Mouse (Mus musculus): ENCODE measurements around the gene Tmcc2. TPM values are rescaled to one million over a fixed set of nuclear protein-coding genes. Genes with fewer than 3 reads are reported as not detected.

Gene Tmcc2
- polyA plus RNA-seq (2014; fragmentation: Nextera tagmentation; extraction: Ambion mirVana) = 8.9 and 11.1 TPM in 2 replicates

DNA sequence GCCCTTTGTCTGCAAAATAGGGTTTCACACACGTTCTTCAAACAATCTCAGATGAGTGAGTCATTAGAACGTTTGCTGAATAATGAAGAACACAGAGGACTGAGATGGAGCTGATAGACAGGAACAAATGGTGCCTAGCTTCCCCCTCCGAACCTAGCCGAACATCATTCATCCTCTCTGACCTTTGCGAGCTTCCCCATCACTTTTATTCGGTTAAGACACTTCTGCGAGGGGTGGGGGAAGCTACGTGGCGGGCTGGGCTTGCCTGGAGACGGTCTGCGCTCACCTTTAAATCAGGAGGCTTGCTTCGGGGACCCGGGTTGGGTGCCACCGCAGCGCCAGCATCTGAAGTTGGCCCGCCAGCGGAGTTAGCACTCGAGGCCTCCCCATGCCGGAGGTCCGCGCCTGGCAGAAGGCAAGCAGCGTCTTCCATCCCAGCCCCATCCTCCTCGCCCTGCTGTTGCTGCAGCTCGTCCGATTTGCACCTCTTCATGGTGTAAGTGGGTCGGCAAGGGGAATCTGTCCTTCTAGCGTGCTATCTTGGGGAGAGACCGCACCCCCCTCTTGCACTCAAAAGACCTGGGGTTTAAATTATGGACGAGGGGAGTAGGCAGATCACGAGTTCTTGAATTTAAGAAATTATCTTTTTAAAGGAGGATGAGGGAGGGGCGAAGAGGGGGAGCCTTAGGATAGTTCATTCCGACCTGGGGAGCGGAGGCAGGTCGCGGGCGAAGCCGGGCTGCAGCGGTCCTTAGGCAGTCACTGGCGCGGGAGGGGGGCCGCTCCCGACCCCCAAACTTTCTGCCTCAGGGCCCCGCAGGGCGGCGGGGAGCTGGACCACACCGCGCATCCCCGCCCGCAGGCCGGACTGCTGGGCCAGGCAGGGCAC, at the start of gene Tmcc2:
Tmcc2 (minus strand) TSS at position 591 of the 889 bp plus-strand sequence.
- Histone ChIP-seq H3K9me3 (ENCODE audit: control insufficient read depth, low read length) (no peaks in the 10 kb centered on the region), H3K9ac (ENCODE audit: low read length) (peak within 1 kb of the TSS; percentile 95), H3K4me1 (ENCODE audit: control insufficient read depth, insufficient read depth, low read length) (peaks cover 41% of the 10 kb centered on the region), H3K36me3 (ENCODE audit: control insufficient read depth, insufficient read depth, low read length) (no peaks in the 10 kb centered on the region), H3K4me2 (peak within 1 kb of the TSS; percentile 89), H3K27me3 (ENCODE audit: control insufficient read depth, insufficient read depth, low read length) (no peaks in the 10 kb centered on the region), H3K4me3 (ENCODE audit: low read depth, low read length) (peak within 1 kb of the TSS; percentile 82), H3K27ac (ENCODE audit: low read depth, low read length) (peak within 1 kb of the TSS; percentile 83)
- ATAC-seq (ENCODE audit: low FRiP score) (peak; percentile 13; the same call in 1 of the 2 replicates), DNase-seq (ENCODE audit: low spot score, missing footprints) (peak; percentile 96)
- under 1% methylated on average over 44 of the region's 50 CpGs for WGBS

DNA sequence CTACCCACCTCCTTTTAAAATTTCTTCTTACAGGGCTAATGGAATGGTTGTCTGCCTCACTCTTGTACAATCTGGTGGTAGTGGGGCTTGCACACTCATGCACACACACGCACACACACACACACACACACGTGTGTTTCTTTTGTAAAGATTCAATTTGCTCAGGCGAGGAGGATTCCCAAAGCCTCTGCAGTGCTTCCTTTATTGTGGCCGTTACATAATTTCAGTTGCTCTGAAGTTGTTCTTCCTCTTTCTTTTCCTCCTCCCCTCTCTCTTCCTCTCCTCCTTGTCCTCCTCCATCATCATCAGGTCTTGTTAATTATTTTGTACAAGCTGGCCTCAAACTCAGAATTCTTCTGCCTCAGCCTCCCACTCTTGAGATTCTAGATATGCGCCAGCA, 46.3 kb upstream of the Tmcc2 start:
- no peak for DNase-seq (ENCODE audit: low spot score, missing footprints)
- Histone ChIP-seq H3K4me1 (ENCODE audit: control insufficient read depth, insufficient read depth, low read length) (no peaks in the 10 kb centered on the region), H3K9ac (ENCODE audit: low read length) (no peak overlapping the region), H3K9me3 (ENCODE audit: control insufficient read depth, low read length) (no peaks in the 10 kb centered on the region), H3K36me3 (ENCODE audit: control insufficient read depth, insufficient read depth, low read length) (0 out of 2 replicates have a peak, but pooled peaks cover 2% of the 10 kb centered on the region), H3K27ac (ENCODE audit: low read depth, low read length) (no peak overlapping the region), H3K4me3 (ENCODE audit: low read depth, low read length) (no peak overlapping the region), H3K4me2 (no peak overlapping the region), H3K27me3 (ENCODE audit: control insufficient read depth, insufficient read depth, low read length) (no peaks in the 10 kb centered on the region)
- ATAC-seq (ENCODE audit: low FRiP score) = no peak
- WGBS = 85% methylated on average over 5 of the region's 5 CpGs

DNA sequence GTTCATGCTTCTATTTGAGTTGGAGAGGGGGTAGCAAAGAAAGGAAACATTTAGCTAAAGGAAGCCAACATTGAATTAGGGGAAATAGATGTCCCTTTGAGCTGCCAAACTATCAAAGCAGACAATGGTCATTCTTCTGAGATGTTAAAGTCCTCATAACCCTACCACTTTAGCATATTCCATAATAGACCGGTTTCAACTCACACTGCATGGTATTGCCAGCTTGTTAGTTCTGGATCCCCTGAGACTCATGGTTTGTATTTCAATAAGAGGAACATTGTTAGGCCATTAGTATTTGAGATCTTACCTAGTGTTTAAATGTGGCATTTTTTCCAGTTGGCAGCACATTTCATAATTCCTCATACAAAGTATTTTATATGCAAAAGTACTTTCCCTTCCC, 45.9 kb upstream of the Tmcc2 start:
- no peak overlapping the region for H3K27ac ChIP-seq (ENCODE audit: low read depth, low read length)
- 87% methylated on average over 1 of the region's 1 CpGs for WGBS
- no peaks in the 10 kb centered on the region for H3K9me3 ChIP-seq (ENCODE audit: control insufficient read depth, low read length)
- H3K4me3 ChIP-seq (ENCODE audit: low read depth, low read length) = no peak overlapping the region
- H3K4me1 ChIP-seq (ENCODE audit: control insufficient read depth, insufficient read depth, low read length) = no peaks in the 10 kb centered on the region
- H3K36me3 ChIP-seq (ENCODE audit: control insufficient read depth, insufficient read depth, low read length) = 0 out of 2 replicates have a peak, but pooled peaks cover 2% of the 10 kb centered on the region
- no peak overlapping the region for H3K9ac ChIP-seq (ENCODE audit: low read length)
- no peak for DNase-seq (ENCODE audit: low spot score, missing footprints)
- H3K4me2 ChIP-seq = no peak overlapping the region
- no peaks in the 10 kb centered on the region for H3K27me3 ChIP-seq (ENCODE audit: control insufficient read depth, insufficient read depth, low read length)
- ATAC-seq (ENCODE audit: low FRiP score) = no peak

DNA sequence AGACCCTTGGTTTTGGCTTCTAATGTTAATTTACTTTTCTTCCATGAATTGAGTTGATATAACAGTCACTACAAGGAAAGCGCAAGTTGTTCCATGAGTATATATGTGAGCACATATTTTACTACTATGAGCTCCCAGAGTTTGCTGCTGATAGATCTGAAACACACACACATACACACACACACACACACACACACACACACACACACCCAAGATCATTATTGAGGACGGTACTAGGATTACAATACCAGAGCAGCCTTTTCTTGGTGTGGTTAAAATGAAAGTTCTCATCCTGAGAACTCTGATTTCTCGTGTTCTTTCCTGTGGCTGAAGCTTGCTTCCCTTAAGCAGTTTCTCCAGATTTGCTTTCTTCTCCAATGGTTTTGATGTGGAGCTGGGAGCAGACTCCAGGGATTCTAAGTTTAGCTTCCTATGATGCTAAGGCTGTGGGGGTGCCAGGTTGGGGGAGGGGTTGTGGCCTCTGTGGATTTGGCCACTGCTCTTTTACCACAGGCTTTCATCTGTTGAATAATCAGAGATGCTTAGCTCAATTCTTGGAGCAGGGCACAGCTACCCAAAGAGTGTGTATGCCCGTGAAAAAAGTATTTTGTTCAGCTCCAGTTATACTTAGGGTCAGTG, 45.4 kb upstream of the Tmcc2 start:
- 0 out of 2 replicates have a peak, but pooled peaks cover 2% of the 10 kb centered on the region for H3K36me3 ChIP-seq (ENCODE audit: control insufficient read depth, insufficient read depth, low read length)
- H3K27ac ChIP-seq (ENCODE audit: low read depth, low read length) = no peak overlapping the region
- no peak for DNase-seq (ENCODE audit: low spot score, missing footprints)
- no peak overlapping the region for H3K4me2 ChIP-seq
- no peaks in the 10 kb centered on the region for H3K4me1 ChIP-seq (ENCODE audit: control insufficient read depth, insufficient read depth, low read length)
- H3K4me3 ChIP-seq (ENCODE audit: low read depth, low read length) = no peak overlapping the region
- no peaks in the 10 kb centered on the region for H3K9me3 ChIP-seq (ENCODE audit: control insufficient read depth, low read length)
- no peak overlapping the region for H3K9ac ChIP-seq (ENCODE audit: low read length)
- WGBS = 72% methylated on average over 4 of the region's 4 CpGs
- ATAC-seq (ENCODE audit: low FRiP score) = no peak
- no peaks in the 10 kb centered on the region for H3K27me3 ChIP-seq (ENCODE audit: control insufficient read depth, insufficient read depth, low read length)

DNA sequence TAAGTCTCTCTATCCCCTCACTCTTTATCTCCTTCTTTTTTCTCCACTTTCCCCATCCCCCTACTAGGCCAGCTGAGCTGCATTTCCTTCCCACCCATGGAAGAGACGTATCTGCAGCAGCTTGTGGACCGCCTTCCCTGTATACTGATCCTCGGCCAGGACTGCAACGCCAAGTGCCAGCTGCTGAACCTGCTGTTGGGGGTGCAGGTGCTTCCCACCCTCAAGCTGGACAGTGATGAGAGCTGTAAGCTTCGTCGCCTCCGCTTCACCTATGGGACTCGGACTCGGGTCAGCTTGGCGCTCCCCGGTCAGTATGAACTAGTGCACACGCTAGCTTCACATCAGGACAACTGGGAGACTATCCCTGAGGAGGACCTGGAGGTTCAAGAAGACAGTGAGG, 43.0 kb upstream of the Tmcc2 start:
- Histone ChIP-seq H3K9ac (ENCODE audit: low read length) (no peak overlapping the region), H3K4me1 (ENCODE audit: control insufficient read depth, insufficient read depth, low read length) (no peaks in the 10 kb centered on the region), H3K4me2 (no peak overlapping the region), H3K27ac (ENCODE audit: low read depth, low read length) (no peak overlapping the region), H3K27me3 (ENCODE audit: control insufficient read depth, insufficient read depth, low read length) (no peaks in the 10 kb centered on the region), H3K9me3 (ENCODE audit: control insufficient read depth, low read length) (no peaks in the 10 kb centered on the region), H3K36me3 (ENCODE audit: control insufficient read depth, insufficient read depth, low read length) (no peaks in the 10 kb centered on the region), H3K4me3 (ENCODE audit: low read depth, low read length) (no peak overlapping the region)
- ATAC-seq (ENCODE audit: low FRiP score) = no peak
- WGBS = 94% methylated on average over 12 of the region's 12 CpGs
- no peak for DNase-seq (ENCODE audit: low spot score, missing footprints)

DNA sequence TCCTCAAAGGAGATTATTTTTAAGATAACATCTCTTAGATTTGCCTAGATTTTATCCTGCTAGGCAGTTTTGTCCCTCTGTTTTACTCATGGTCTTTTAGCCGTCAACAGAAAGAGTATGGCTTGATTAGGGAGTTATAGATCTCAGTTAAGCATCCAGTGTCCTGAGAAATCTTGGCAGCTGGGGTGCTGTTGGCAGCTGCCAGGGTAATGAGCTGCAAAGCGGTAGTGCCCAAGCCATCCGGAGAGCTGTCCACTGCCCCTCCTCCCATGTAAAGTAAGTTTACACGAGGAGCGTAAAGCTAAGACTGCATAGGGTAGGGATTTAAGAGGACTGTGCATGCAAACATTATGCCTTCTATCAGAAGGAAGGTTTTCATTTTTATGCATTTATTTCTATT, 42.3 kb upstream of the Tmcc2 start:
- Histone ChIP-seq H3K27me3 (ENCODE audit: control insufficient read depth, insufficient read depth, low read length) (no peaks in the 10 kb centered on the region), H3K36me3 (ENCODE audit: control insufficient read depth, insufficient read depth, low read length) (no peaks in the 10 kb centered on the region), H3K9ac (ENCODE audit: low read length) (no peak overlapping the region), H3K4me2 (no peak overlapping the region), H3K4me3 (ENCODE audit: low read depth, low read length) (no peak overlapping the region), H3K9me3 (ENCODE audit: control insufficient read depth, low read length) (no peaks in the 10 kb centered on the region), H3K4me1 (ENCODE audit: control insufficient read depth, insufficient read depth, low read length) (no peaks in the 10 kb centered on the region), H3K27ac (ENCODE audit: low read depth, low read length) (no peak overlapping the region)
- 89% methylated on average over 5 of the region's 5 CpGs for WGBS
- ATAC-seq (ENCODE audit: low FRiP score) (no peak), DNase-seq (ENCODE audit: low spot score, missing footprints) (no peak)

DNA sequence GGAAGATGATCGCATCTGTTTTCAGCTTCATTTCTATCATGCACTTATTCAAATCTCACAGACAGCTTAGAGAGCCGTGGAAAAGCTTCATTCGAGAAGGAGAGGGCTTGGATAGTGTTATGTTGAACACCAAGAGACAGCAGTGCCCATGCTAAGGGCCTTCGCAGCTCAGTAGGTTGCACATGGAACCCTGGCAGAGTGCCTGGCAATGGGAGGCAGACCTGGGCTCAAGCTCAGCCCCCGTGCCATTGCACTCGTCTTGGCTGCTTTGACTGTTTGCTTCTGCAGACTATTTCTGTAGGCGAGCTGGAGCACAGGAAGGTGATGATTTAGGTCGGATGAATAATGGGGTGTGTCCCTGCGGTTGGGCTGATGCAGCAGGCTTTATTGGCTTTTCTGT, 40.6 kb upstream of the Tmcc2 start:
- H3K4me1 ChIP-seq (ENCODE audit: control insufficient read depth, insufficient read depth, low read length) = no peaks in the 10 kb centered on the region
- WGBS = 92% methylated on average over 9 of the region's 9 CpGs
- H3K36me3 ChIP-seq (ENCODE audit: control insufficient read depth, insufficient read depth, low read length) = no peaks in the 10 kb centered on the region
- H3K9me3 ChIP-seq (ENCODE audit: control insufficient read depth, low read length) = no peaks in the 10 kb centered on the region
- no peak overlapping the region for H3K27ac ChIP-seq (ENCODE audit: low read depth, low read length)
- no peak overlapping the region for H3K4me2 ChIP-seq
- ATAC-seq (ENCODE audit: low FRiP score) (no peak), DNase-seq (ENCODE audit: low spot score, missing footprints) (no peak)
- H3K9ac ChIP-seq (ENCODE audit: low read length) = no peak overlapping the region
- H3K27me3 ChIP-seq (ENCODE audit: control insufficient read depth, insufficient read depth, low read length) = no peaks in the 10 kb centered on the region
- no peak overlapping the region for H3K4me3 ChIP-seq (ENCODE audit: low read depth, low read length)

DNA sequence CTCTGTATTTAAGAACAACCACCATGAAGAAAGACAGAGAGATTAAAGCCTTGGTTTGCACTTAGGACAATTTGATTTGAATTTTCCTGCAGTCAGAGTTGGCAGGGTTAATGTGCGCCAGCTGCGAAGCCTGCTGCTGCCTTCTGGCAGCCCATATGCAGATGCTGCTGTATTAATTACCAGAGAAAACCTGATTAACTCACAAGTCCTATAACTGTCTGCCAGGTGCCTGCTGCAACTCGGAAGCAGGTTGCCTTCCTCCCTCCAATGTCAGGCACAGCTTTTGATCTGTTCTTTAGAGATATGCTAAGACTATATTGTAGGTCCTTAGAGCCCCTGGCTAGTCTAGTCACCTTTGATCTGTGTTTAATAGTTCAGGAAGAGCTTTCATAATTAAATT, 39.7 kb upstream of the Tmcc2 start:
- no peaks in the 10 kb centered on the region for H3K4me1 ChIP-seq (ENCODE audit: control insufficient read depth, insufficient read depth, low read length)
- H3K27me3 ChIP-seq (ENCODE audit: control insufficient read depth, insufficient read depth, low read length) = no peaks in the 10 kb centered on the region
- no peak overlapping the region for H3K9ac ChIP-seq (ENCODE audit: low read length)
- no peak overlapping the region for H3K27ac ChIP-seq (ENCODE audit: low read depth, low read length)
- H3K4me2 ChIP-seq = no peak overlapping the region
- no peaks in the 10 kb centered on the region for H3K36me3 ChIP-seq (ENCODE audit: control insufficient read depth, insufficient read depth, low read length)
- ATAC-seq (ENCODE audit: low FRiP score) (no peak), DNase-seq (ENCODE audit: low spot score, missing footprints) (peak; percentile 61)
- no peaks in the 10 kb centered on the region for H3K9me3 ChIP-seq (ENCODE audit: control insufficient read depth, low read length)
- no peak overlapping the region for H3K4me3 ChIP-seq (ENCODE audit: low read depth, low read length)
- WGBS = 73% methylated on average over 3 of the region's 3 CpGs

DNA sequence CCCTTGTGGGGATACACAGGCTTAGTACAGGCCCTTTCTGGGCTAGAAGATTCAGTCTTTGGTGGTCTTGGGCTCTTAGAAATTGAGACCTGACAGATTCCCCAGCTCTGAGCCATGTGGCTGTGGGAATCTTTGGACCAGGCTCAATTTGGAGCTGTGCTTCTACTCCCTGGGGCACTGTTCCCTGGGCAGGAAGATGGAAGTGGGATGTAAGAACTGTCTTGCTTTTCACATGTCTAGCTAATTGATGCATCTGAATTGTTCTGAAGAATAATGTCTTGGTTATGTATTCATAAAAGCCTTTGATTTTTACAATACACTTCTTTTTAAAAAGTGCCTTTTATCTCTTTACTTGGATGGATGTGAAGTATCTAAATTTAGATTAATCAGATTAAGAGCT, 34.5 kb upstream of the Tmcc2 start:
- peaks cover 3% of the 10 kb centered on the region; the same call in 1 of the 2 replicates for H3K36me3 ChIP-seq (ENCODE audit: control insufficient read depth, insufficient read depth, low read length)
- DNase-seq (ENCODE audit: low spot score, missing footprints) = no peak
- no peak for ATAC-seq (ENCODE audit: low FRiP score)

More for the DNA sequence above, 34.5 kb upstream of the Tmcc2 start:
- Histone ChIP-seq H3K27ac (ENCODE audit: low read depth, low read length) (no peak overlapping the region), H3K9ac (ENCODE audit: low read length) (no peak overlapping the region), H3K4me1 (ENCODE audit: control insufficient read depth, insufficient read depth, low read length) (no peaks in the 10 kb centered on the region), H3K4me2 (no peak overlapping the region), H3K9me3 (ENCODE audit: control insufficient read depth, low read length) (no peaks in the 10 kb centered on the region), H3K27me3 (ENCODE audit: control insufficient read depth, insufficient read depth, low read length) (no peaks in the 10 kb centered on the region), H3K4me3 (ENCODE audit: low read depth, low read length) (no peak overlapping the region)

Data from midbrain, embryonic 11.5 days (tissue).